Mouse (Mus musculus): Measurements from ENCODE around the gene B830017H08Rik. TPM values are rescaled to one million over a fixed set of nuclear protein-coding genes. Genes with fewer than 3 reads are reported as not detected.

B830017H08Rik gene
- total and polyA plus RNA-seq, 3 experiments: 0.08 TPM; not detected in 2

DNA sequence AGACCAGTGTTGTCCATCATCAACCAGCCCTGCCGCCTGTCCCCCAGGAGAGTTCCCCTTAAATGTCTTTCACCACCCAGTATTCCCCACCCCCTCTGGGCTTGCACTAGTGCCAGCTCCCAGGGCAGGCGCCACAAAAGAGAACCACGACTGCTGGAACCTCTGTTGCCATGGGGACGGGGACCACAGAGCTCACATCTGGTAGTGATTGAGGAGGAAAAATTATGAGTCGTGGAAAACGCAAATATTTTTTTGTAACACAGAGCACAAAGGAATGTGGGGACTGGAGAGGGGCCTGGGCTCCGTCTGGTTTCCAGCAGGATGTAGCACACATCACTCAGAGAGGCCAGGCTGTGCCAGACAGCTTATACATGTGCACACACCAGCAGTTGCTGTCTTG lies 23.2 kb upstream of the B830017H08Rik start:
- H3K4me1 ChIP-seq (ENCODE audit: control insufficient read depth in 1 of 2, insufficient read depth in 2 of 2): no peaks in the 10 kb centered on the region
- H3K4me2 ChIP-seq (ENCODE audit: insufficient read depth, low read depth, poor library complexity, severe bottlenecking): no peak overlapping the region
- H3K4me3 ChIP-seq (replicated peaks in 1 of 3; ENCODE audit: low read depth in 2 of 3, low read length in 2 of 3, poor library complexity in 1 of 3): no peak overlapping the region
- dilution Hi-C loops (cut with MboI; ENCODE audit: extremely low pct_ligation_motif_present, extremely low pct_unique_long_range_greater_than_20kb, low sequenced_read_pairs): no loop called here
- H3K27ac ChIP-seq (ENCODE audit: insufficient read depth, low read depth): no peak overlapping the region
- in situ Hi-C loops (cut with MboI; ENCODE audit: low pct_ligation_motif_present, low pct_unique_long_range_greater_than_20kb, low sequenced_read_pairs): no loop called here
- no peaks in the 10 kb centered on the region for H3K79me2 ChIP-seq (replicated peaks; ENCODE audit: control insufficient read depth, extremely low read depth, insufficient read depth, poor library complexity, severe bottlenecking)
- DNase-seq (ENCODE audit: extremely low read depth): peak; percentile 7
- TF ChIP-seq TCF12 (IDR thresholded peaks at IDR 0.05; ENCODE audit: low read depth, low read length) (no peak), MAZ (IDR thresholded peaks at IDR 0.05; ENCODE audit: low read depth, low read length) (no peak), RCOR1 (conservative IDR thresholded peaks at IDR 0.05; ENCODE audit: low read depth, low read length) (no peak), GABPA (IDR thresholded peaks at IDR 0.05; ENCODE audit: insufficient replicate concordance, low read depth, low read length) (no peak), ELF1 (IDR thresholded peaks at IDR 0.05; ENCODE audit: low read depth, low read length) (no peak), MAX (IDR thresholded peaks at IDR 0.05; ENCODE audit: low read length) (no peak), JUN (IDR thresholded peaks at IDR 0.05; ENCODE audit: insufficient read depth, low read depth, low read length) (no peak), POLR2AphosphoS2 (IDR thresholded peaks at IDR 0.05; ENCODE audit: low read depth, low read length) (no peak), TBP (conservative IDR thresholded peaks at IDR 0.05; ENCODE audit: low read depth, low read length) (no peak)
- H3K9ac ChIP-seq (ENCODE audit: insufficient read depth, low read depth): no peak overlapping the region
- no peaks in the 10 kb centered on the region for H3K36me3 ChIP-seq (replicated peaks in 1 of 2; ENCODE audit: control insufficient read depth in 1 of 2, insufficient read depth in 1 of 2, low read length in 1 of 2)
- H3K27me3 ChIP-seq (replicated peaks): peaks cover 58% of the 10 kb centered on the region
- peaks cover 2% of the 10 kb centered on the region for H3K9me3 ChIP-seq (replicated peaks; ENCODE audit: low read length)

DNA sequence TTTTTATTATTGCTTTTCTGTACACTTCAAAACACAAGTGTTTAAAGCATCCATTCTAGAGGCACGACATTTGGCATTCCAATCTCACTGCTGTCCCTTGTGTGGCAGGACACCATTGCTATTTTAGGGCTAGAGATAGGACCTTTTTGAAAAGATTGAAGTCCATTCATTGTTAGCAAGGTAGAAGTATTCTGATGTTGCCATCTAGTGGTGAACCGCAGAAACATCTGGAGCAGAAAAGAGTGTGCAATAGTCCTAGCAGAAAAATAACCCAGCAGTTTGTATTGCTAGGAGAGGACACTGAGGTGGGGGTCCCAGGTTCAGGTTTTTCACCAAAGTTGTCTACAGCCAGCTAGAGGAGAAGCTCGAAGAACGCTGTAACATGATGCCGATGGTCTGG lies 20.8 kb upstream of the B830017H08Rik start:
- no peak overlapping the region for H3K4me3 ChIP-seq (replicated peaks in 1 of 3; ENCODE audit: low read depth in 2 of 3, low read length in 2 of 3, poor library complexity in 1 of 3)
- no peak overlapping the region for H3K27ac ChIP-seq (ENCODE audit: insufficient read depth, low read depth)
- peak; percentile 56 for DNase-seq (ENCODE audit: extremely low read depth)
- in situ Hi-C loops (cut with MboI; ENCODE audit: low pct_ligation_motif_present, low pct_unique_long_range_greater_than_20kb, low sequenced_read_pairs): no loop called here
- peaks cover 61% of the 10 kb centered on the region for H3K27me3 ChIP-seq (replicated peaks)
- H3K4me1 ChIP-seq (ENCODE audit: control insufficient read depth in 1 of 2, insufficient read depth in 2 of 2): peaks cover 0 to 6% of the 10 kb centered on the region in 2 experiments; a peak in 1 of 4 replicates
- TF ChIP-seq ZC3H11A (IDR thresholded peaks at IDR 0.05; ENCODE audit: low read depth, low read length) (peak; percentile 33; the same call in 1 of the 2 replicates), SMC3 (IDR thresholded peaks at IDR 0.05; ENCODE audit: low read depth, low read length) (peak; percentile 91), NRF1 (IDR thresholded peaks at IDR 0.05; ENCODE audit: low read depth, low read length) (no peak), CTCF (conservative IDR thresholded peaks at IDR 0.05 in 1 of 2, IDR thresholded peaks at IDR 0.05 in 1 of 2; ENCODE audit: low read depth in 2 of 2, low read length in 2 of 2) (peak; percentile 87 to 97), RAD21 (IDR thresholded peaks at IDR 0.05; ENCODE audit: low read depth, low read length) (peak; percentile 93), SIN3A (IDR thresholded peaks at IDR 0.05; ENCODE audit: low read length) (no peak), USF1 (IDR thresholded peaks at IDR 0.05; ENCODE audit: low read depth, low read length) (no peak), CHD2 (IDR thresholded peaks at IDR 0.05; ENCODE audit: low read length) (no peak), GABPA (IDR thresholded peaks at IDR 0.05; ENCODE audit: insufficient replicate concordance, low read depth, low read length) (no peak), CHD1 (IDR thresholded peaks at IDR 0.05; ENCODE audit: low read depth, low read length) (no peak), ZNF384 (IDR thresholded peaks at IDR 0.05; ENCODE audit: low read depth, low read length) (no peak), JUND (conservative IDR thresholded peaks at IDR 0.05; ENCODE audit: low read depth, low read length) (0 out of 2 replicates have a peak, but pooled peaks have one; percentile 24), IRF4 (IDR thresholded peaks at IDR 0.05; ENCODE audit: low read depth, low read length) (no peak)
- no peak overlapping the region for H3K9ac ChIP-seq (ENCODE audit: insufficient read depth, low read depth)
- dilution Hi-C loops (cut with MboI; ENCODE audit: extremely low pct_ligation_motif_present, extremely low pct_unique_long_range_greater_than_20kb, low sequenced_read_pairs): no loop called here
- peaks cover 3% of the 10 kb centered on the region for H3K9me3 ChIP-seq (replicated peaks; ENCODE audit: low read length)
- H3K36me3 ChIP-seq (replicated peaks in 1 of 2; ENCODE audit: control insufficient read depth in 1 of 2, insufficient read depth in 1 of 2, low read length in 1 of 2): no peaks in the 10 kb centered on the region
- H3K4me2 ChIP-seq (ENCODE audit: insufficient read depth, low read depth, poor library complexity, severe bottlenecking): no peak overlapping the region
- H3K79me2 ChIP-seq (replicated peaks; ENCODE audit: control insufficient read depth, extremely low read depth, insufficient read depth, poor library complexity, severe bottlenecking): no peaks in the 10 kb centered on the region
